Mouse (Mus musculus): ENCODE data around the gene Abhd14a.

Abhd14a gene

DNA sequence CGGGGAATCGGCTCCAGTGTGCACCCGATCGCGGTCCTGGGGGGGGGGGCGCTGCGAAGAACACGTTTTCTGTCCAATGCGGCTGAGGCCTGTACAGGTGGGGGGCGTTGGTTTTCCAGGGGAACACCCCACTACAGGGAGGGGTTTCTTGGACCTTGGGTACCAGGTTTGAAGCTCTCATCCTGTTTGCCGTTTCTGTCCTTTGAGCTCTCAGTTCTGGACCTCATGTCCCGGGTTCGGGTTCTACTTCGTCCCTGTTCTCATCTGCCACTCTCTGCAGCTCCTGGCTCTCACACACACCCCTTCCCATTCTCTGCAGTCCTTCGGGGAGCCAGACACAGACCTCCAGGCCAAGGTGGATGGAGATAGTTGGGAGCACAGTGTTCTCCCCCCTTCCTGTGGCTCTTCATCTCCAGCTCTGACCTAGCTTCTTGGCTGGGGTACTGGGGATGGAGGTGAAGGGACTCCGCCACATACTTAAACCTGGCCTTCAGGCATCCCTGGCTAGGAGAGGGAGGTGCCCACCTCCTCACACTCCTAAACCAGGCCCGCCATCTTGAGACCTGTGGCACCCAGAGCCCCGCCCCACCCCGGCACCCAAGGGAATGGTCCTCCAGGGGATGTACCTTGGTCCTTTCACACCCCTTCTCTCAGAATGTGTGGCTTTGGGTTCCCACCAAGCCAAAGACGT lies 6.7 kb upstream of the Abhd14a start:
- ATAC-seq (ENCODE audit: insufficient number of reproducible peaks, low FRiP score, low TSS enrichment), result no peak

DNA sequence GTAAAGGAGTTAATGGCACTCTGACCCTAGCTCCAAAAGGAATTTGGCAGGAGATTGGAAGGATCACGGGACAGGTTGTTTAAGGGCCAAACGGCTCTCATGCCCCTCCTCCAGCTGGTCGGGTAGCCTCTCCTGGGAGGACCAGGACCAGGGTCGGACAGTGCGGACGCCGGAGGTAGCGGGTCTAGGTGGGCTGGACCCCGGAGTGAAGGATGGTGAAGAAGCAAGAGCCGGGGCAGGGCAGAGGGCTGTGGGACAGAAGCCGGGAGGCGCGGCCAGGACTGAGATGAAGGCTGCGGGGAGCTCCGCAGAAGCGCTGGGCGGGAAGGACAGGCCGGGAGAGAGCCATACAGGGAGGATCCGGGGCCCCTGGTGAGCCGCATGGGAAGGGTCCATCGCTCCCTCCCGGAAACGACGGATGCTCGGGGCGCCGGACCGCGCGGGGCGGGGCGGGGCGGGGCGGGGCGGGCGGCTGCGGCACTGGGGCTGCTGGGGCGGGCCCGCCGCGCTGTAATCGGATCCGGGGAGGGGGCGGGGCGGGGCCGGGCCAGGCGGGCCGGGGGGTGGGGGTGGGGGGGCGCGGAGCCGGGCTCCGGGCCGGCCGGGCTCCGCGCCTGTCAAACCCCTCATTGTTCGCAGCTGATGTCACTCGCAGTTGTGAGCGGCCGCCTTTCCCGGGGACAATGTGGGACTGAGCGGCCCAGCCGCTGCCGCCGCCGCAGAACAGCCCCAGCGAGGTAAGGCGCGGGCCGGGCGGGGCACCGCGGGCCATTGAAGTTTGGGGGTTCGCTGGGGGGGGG lies 6.0 kb upstream of the Abhd14a start, which contains the start of gene Pcbp4:
Gene Pcbp4, plus strand, starts transcription at position 21 of the 800 bp plus-strand sequence.
- peak; percentile 6; the same call in 1 of the 2 replicates for ATAC-seq (ENCODE audit: insufficient number of reproducible peaks, low FRiP score, low TSS enrichment)

DNA sequence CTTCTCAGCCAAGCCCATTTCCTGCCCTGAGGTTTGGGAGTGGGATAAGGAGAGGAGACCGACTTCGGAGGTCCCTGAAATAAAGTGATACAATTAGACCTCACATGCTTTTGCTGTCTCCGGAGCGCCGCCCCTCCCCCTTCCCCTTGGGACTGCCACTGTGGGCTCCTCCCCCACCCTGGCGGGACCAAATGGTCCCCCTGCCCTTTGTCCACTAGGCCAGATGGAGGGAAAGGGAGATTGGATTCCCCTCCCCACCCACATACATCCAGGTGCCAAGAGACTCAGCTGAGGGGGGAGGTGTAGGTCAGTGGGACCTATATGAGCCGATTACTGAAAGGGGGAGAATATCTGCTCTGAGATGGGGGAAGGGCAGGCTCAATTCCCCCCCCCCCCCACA lies 5.3 kb upstream of the Abhd14a start:
- ATAC-seq (ENCODE audit: insufficient number of reproducible peaks, low FRiP score, low TSS enrichment), result no peak

DNA sequence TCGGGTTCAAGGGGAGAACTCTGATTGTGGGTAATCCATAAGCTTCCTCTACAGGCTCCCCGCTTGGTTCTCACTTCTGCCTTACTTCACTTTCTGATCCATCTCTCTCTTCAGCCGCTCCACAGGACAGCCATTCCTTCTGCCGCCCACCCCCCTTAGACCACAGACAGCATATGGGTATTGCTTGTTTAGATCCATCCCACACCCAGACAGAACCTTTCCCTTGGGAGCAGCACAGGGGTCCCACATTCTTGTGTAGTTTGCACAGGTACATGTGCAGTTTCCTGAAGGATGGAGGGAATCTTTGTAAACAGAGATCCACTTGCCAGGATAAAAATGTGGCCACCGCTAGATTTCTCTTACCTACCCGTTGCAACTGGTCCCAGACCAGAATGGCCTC lies 4.9 kb upstream of the Abhd14a start:
- ATAC-seq (ENCODE audit: insufficient number of reproducible peaks, low FRiP score, low TSS enrichment), result no peak

DNA sequence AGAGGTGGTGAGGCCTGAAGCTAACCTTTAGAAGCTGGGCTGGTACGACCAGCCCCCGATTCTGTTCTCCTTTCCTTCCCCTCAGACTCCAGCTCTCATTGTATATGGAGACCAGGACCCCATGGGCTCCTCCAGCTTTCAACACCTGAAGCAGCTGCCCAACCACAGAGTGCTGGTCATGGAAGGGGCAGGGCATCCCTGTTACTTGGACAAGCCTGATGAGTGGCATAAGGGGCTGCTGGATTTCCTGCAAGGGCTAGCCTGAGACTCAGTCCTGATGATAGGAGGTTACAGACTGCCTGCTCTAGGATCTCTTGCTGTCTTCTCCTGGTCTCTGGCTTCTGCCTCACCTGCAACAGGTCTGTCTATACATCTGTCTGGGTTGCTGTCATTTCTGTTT lies 4.4 kb upstream of the Abhd14a start:
- no peak for ATAC-seq (ENCODE audit: insufficient number of reproducible peaks, low FRiP score, low TSS enrichment)

DNA sequence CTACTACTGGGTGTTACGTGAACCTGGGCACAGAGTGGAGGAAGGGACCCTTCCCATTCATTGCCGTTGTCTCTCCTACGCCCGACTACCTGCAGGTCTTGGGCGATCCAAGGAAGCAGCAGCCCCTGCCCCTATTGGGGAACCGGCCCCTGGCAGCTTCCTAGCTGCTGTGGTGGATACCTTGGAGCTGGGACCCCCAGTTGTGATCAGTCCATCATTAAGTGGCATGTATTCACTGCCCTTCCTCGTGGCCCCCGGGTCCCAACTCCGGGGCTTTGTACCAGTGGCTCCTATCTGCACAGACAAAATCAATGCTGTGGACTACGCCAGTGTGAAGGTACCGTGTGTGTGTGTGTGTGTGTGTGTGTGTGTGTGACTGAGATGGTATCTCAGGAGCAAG lies 3.8 kb upstream of the Abhd14a start:
- no peak for ATAC-seq (ENCODE audit: insufficient number of reproducible peaks, low FRiP score, low TSS enrichment)

DNA sequence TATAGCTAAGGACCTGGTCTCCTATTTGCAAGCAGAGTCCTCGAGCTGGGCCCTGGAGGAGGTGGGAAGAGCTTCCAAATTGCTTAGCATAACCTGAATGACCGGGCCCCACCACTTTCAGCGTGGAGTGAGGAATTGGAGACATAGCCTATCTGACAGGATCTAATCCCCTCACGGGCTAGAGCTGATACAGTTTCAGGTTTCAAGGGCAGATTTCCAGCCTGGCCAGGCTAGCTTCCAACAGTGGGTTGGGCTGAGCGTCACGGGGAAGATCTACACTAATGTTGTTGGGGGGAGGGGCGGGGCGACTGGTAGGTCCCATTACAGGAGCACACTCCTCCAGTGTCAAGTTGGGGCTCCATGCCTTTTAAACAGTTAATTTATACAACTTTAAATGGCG lies 3.2 kb upstream of the Abhd14a start:
- no peak for ATAC-seq (ENCODE audit: insufficient number of reproducible peaks, low FRiP score, low TSS enrichment)

DNA sequence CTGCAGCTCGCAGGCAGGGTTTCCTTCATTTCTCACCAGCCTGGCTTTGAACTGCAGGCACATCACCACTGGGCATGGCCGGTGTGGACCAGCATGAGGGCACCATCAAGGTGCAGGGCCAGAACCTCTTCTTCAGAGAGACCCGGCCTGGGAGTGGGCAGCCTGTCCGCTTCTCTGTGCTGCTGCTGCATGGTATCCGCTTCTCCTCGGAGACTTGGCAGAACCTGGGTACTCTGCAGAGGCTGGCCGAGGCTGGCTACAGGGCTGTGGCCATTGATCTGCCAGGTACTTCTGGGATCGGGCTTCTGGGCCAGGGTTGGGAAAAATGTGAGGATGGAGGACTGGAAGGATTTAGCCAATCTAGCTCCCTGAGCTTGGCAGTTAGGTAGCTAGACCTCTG lies 2.5 kb upstream of the Abhd14a start:
- ATAC-seq (ENCODE audit: insufficient number of reproducible peaks, low FRiP score, low TSS enrichment), result no peak

DNA sequence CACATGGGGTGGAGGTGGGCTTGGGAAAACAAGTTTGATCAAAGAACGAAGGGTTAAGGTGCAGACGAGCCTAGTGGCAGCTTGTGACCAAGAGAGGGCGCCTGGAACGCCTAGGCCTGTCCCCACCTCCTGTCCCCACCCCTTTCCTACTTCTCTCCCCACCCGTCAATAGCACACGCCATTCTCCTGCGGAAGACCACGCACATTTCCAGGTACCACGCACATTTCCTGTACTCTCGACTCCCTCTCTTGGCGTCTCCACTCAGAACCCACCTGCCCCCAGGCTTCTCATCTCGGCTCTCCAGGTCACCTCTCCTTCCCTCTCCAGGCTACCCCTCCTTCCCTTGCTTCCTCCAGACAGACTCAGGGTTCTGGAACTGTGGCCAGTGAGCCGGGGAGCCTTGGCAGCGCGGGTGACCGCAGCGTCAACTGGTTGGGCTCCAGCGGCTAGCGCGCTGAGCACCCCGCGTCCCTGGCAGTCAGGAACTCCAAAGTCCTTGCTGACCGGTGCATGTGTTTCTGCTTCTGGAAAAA lies 1.1 kb upstream of the Abhd14a start:
- peak; percentile 37; the same call in 1 of the 2 replicates for ATAC-seq (ENCODE audit: insufficient number of reproducible peaks, low FRiP score, low TSS enrichment)

DNA sequence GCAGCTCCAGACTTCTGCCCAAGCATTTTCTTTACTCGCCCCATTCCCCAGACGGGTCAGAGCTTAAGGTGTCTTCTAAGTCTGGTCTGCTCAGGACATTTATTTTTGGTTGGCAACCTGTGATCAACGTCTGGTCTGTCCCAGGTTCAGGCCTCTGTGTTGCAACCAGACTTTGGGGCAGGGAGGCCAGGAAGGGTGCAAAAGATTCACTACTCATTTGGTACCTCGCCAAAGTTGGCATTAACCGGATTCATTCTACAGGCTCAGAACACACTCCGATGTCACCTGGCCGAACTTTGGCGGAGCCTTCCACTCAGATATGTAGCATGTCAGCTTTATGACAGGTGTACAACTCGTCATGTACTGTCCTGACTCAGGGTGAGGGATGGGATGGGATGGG lies 473 bp upstream of the Abhd14a start:
- ATAC-seq (ENCODE audit: insufficient number of reproducible peaks, low FRiP score, low TSS enrichment), result no peak

DNA sequence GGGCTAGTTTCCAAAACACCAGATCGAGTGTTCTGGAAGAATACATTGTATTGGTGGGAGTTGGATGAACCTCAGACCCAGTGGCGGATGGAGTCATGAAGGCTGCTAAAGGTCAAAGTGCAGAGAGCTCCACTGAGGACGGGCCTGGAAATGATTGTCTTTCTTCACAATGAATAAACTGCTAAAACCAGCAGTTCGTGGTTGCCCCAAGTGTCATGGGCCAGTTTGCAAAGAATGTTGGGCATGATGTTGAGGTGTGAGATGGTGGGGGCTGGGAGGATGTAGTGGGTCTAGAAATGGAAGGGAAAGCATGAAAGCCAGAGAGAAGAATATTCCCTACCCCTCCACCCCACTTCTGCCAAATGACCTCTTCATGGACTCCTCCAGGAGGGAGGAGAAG lies 2.6 kb downstream of the Abhd14a start:
- ATAC-seq (ENCODE audit: insufficient number of reproducible peaks, low FRiP score, low TSS enrichment), result no peak

DNA sequence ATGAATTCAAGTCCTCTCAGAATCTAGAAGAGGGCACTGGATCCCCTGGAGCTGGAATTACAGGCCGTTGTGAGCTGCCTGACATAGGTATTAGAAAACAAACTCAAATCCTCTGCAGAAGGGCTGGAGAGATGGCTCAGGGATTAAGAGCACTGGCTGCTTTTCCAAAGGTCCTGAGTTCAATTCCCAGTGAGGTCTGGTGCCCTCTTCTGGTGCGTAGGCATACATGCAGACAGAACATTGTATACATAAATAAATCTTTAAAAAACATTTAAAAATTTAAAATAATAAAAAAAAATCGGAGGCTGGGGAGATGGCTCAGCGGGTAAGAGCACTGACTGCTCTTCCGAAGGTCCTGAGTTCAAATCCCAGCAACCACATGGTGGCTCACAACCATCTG lies 4.8 kb downstream of the Abhd14a start:
- no peak for ATAC-seq (ENCODE audit: insufficient number of reproducible peaks, low FRiP score, low TSS enrichment)

DNA sequence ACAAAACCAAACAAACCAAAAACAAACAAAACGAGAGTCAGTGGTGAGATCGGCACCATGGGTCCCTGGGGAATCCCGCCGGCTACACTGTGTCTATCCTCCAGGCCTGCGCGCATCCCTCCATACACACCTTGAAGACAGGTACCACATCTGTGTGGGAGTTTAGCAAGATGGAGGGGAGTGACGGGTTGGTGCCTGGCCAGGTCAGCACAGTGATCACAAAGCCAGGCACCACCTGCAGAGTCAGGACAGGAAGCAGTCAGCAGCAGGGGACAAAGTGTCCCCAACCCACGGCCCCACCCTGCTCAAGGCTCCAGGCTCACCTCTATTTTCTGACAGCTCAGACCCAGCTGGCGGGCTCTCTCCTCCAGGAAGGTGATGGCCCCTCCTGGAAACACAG lies 10.9 kb downstream of the Abhd14a start:
- ATAC-seq (ENCODE audit: insufficient number of reproducible peaks, low FRiP score, low TSS enrichment), result no peak

DNA sequence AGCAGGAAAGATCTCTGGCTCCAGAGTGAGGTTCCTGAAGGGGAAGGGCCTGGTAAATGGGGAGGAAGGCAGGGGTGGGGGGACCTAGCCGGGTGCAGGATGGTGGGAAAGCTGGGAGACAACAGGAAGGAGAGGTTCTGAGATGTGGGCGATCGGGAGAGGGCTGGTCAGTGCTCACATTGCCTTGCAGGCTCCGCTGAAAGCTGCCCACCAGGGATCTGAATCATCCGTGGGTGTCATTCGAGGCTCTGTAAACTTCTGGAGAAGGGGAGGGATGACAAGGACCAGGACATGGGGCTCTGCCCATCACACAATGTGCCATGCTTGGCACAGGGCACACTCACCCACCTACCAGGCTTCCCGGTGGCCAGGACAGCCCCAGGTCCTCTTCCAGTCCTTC lies 14.1 kb downstream of the Abhd14a start:
- ATAC-seq (ENCODE audit: insufficient number of reproducible peaks, low FRiP score, low TSS enrichment), result no peak

DNA sequence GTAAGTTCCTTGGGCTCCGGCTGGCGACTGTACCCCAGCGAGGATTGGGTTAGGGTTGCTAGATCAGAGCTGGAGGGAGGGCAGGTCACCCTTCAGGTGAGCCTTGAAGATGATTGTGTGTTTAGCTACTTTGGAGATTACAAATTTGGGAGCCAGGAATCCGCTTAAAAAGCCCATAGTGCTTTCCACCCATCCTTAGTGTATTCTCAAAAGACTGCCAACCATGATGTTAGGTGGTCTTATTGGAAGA lies 17.5 kb downstream of the Abhd14a start:
- no peak for ATAC-seq (ENCODE audit: insufficient number of reproducible peaks, low FRiP score, low TSS enrichment)

DNA sequence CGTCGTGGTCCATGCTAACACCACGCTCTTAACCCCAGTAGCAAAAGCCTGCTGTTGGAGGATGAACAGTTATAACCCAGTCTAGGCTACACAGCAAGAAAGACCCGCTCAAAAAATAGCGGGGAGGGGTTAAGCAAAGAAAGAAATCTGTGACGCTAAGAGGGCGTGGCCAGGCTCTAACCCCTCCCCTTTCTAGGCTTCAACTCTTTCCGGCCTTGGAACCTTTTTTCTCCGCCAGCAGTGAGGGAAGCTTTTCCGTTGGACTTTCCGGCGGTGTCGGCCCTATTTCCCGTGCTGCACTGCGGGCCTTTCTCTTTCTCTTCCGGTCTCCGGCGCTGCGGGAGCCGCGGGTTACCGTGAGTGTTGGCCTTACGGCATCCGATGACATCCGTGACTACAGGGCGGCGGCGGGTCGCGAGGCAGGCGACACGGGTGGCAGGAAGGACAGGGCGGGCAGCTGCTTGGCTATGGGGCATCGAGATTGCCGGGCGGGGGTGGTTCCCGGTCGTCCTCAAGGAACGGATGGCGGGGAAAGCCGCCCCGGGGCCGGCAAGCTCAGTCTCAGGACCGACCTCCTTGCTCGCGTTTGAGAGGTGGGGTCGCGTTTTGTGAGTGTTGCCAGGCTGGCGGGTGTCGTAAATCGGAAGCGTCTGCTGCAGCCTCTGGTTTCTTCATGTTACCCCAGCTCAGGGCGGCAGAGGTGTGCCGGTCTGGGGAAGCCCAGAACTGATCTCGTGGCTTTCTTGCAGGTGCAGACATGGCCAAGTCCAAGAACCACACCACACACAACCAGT lies 18.1 kb downstream of the Abhd14a start, which contains the start of gene Rpl29:
Gene Rpl29, plus strand, starts transcription at position 234 of the 794 bp plus-strand sequence.
- peak; percentile 85 for ATAC-seq (ENCODE audit: insufficient number of reproducible peaks, low FRiP score, low TSS enrichment)

DNA sequence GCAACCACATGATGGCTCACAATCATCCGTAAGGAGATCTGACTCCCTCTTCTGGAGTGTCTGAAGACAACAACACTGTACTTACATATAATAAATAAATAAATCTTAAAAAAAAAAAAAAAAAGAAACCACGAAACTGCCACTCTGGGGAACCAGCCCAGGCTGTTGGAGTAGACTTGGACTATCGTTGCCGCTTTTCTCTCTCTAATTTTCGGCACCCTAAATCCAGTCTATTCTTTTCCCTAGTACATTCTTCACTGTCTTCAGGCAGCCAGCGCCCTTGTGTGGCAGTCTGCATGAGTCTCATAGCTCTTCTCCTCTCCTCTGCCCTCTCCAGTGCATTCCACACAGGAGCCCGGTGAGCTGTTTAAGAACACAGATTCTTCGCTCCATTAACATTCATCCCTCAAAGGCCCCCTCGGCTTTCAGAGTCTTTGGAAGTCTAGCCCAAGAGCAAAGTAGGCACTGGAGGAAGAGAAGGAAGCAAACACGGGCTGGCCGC lies 18.7 kb downstream of the Abhd14a start:
- peak; percentile 33; the same call in 1 of the 2 replicates for ATAC-seq (ENCODE audit: insufficient number of reproducible peaks, low FRiP score, low TSS enrichment)

DNA sequence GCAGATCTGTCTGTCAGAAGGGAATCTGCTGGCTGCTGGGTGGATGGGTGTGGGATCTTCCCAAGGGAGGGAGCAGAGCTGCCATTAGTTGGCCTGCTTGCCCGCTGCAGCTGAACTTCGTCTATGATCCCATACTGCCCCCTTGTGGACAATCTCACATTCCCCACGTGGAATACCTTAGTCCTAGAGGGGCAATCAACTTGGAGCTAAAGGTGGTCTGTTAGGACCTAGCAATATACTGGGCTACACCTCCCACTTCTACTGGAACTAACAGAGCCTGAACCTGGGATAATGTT lies 25.7 kb downstream of the Abhd14a start:
- ATAC-seq (ENCODE audit: insufficient number of reproducible peaks, low FRiP score, low TSS enrichment), result peak; percentile 65; the same call in 1 of the 2 replicates

DNA sequence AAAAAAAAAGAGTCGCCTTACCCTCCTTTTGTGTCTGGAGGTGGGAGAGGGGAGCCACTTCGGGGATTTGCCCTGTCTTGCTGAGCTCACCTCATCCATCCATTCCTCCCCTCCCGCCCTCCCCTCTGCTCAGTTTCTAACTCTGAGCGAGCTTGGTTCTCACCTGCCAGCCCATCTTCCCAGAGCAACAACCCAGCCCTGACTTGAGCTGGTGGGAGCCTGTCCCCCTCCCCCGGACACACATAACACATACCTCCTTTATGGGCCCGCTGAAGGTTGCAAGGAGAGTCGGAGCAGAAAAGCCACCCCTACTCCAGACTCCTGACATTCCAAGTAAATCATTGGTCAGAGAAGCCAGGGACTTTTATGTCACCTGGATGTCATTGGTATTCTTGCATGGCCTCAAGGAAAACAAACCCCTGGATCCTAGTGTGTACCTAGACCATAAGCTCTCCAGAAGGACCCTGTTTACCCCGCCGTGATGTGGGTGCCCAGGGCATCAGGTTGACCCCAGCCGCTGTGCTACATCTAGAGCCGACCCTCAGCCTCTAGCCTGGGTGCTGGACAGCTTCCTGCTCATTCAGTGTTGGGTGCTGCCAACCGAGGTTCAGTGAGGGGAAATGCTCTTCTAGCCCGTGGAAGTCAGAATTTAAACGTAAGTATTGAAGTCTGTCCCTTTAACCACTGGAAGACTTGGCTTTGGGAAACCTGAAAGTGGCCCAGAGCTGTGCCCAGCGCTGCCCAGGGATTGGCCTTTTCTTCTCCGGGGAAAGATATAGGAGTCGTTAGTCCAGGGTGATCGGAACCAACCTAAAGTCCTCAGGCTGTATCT lies 26.2 kb downstream of the Abhd14a start:
- no peak for ATAC-seq (ENCODE audit: insufficient number of reproducible peaks, low FRiP score, low TSS enrichment)

DNA sequence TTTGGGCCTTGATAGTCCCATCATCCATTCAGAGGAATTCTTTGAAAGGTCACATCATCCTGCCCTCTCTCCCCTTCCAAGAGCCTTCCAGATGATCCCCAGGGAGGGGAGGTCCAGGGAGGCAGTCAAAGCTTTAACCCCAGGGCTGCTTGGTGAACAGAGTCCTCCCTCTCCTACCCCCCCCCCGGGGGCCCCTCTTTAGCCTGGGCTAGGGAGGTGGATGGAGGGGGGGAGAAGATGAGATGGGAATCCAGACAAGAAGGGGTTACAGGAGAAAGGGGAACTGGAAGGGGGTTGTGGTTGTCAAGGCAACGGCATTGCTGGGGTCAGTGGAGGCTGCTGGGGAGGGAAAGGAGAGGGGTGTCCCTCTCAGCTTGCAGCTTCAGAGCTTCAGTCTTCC lies 26.9 kb downstream of the Abhd14a start:
- ATAC-seq (ENCODE audit: insufficient number of reproducible peaks, low FRiP score, low TSS enrichment), result no peak

Measured in cerebellum, adult (tissue).